Mouse (Mus musculus) stomach, postnatal 0 days (tissue): ENCODE measurements at regions not wholly inside any gene's neighbourhood (a gene's known extent, or its start where the extent isn't known, plus 50 kb on each side); places are given as distances from the start of the nearest gene placed in this dataset.

Experiments
- ATAC-seq: fragments of 200-750 bp; cut with Nextera tagmentation; 2 replicates; pipeline ENCODE4 v1.8.0; 2017; ENCODE audit not compliant: low FRiP score, low TSS enrichment
- DNase-seq: peaks from one replicate; pipeline ENCODE4 v3.0.0-alpha.2; 2016; ENCODE audit warnings: low spot score
- H3K27ac ChIP-seq: fragments of 300-500 bp; sonication (generic); replicated peaks from 2 replicates; pipeline ENCODE4 v1.5.1; 2014; ENCODE audit warnings: mild to moderate bottlenecking, control low read depth
- H3K27me3 ChIP-seq: fragments of 300-500 bp; sonication (generic); 2 replicates; pipeline ENCODE4 v1.6.1; 2014; ENCODE audit warnings: low read length; ENCODE audit not compliant: control insufficient read depth, insufficient read depth
- H3K36me3 ChIP-seq: fragments of 300-500 bp; sonication (generic); 2 replicates; pipeline ENCODE4 v1.6.1; 2014; ENCODE audit warnings: low read length, mixed read lengths; ENCODE audit not compliant: control insufficient read depth, insufficient read depth
- H3K4me1 ChIP-seq: fragments of 300-500 bp; sonication (generic); replicated peaks from 2 replicates; pipeline ENCODE4 v1.6.1; 2014; ENCODE audit warnings: antibody characterized with exemption; ENCODE audit not compliant: control insufficient read depth, insufficient read depth
- H3K4me2 ChIP-seq: fragments of 300-500 bp; sonication (generic); replicated peaks from 2 replicates; pipeline ENCODE4 v1.6.1; 2014; ENCODE audit warnings: low read depth, mild to moderate bottlenecking, control low read depth, moderate library complexity
- H3K4me3 ChIP-seq: fragments of 300-500 bp; sonication (generic); 2 replicates; pipeline ENCODE4 v1.5.1; 2014; ENCODE audit warnings: low read depth, low read length, control low read depth
- H3K9ac ChIP-seq: fragments of 300-500 bp; sonication (generic); 2 replicates; pipeline ENCODE4 v1.6.1; 2014; ENCODE audit warnings: mild to moderate bottlenecking, low read length, control low read depth, mixed read lengths
- H3K9me3 ChIP-seq: fragments of 300-500 bp; sonication (generic); 2 replicates; pipeline ENCODE4 v1.6.1; 2016; ENCODE audit warnings: low read length; ENCODE audit not compliant: control insufficient read depth
- CTCF ChIP-seq: IDR thresholded peaks from 2 replicates; pipeline ENCODE4 v1.5.1; 2016; ENCODE audit warnings: antibody characterized with exemption, low read depth, mild to moderate bottlenecking, moderate library complexity
- EP300 ChIP-seq: optimal IDR thresholded peaks from 2 replicates; pipeline ENCODE3; 2016; ENCODE audit warnings: antibody characterized with exemption
- WGBS: fragments of 180-500 bp; shearing (Covaris S2); extraction: QIAGEN DNeasy Blood & Tissue Kit; methylation state at CpG from one replicate; pipeline ENCODE4 v1.1.7; 2014; 5-methylcytosine and 5-hydroxymethylcytosine counted together

DNA sequence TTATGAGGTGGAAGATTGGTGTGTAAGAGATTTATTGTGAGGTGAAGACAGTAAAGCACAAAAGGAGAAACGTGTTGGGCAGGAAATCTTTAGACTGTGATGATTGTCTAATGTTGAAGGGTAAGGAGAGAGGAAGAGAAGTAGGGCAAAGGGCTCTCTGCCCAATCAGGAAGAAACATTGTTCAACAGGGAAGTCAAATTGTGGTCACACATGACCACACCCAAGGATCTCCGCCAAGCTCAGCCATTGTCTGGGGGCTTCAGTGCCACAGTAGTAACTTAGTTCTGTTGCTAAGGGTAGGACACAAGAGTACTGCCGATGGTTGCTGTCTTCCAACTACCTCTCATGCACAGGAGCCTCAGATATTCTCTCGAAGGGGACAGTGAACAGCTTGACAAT, 127.0 kb upstream of the Cdc42ep3 start:
- ATAC-seq, result no peak
- WGBS, result 74% methylated on average over 4 of the region's 4 CpGs
- no peak overlapping the region for H3K27ac ChIP-seq
- TF ChIP-seq CTCF, result no peak
- no peak for TF ChIP-seq EP300
- H3K36me3 ChIP-seq, result no peaks in the 10 kb centered on the region
- H3K9me3 ChIP-seq, result no peaks in the 10 kb centered on the region
- no peak overlapping the region for H3K4me3 ChIP-seq
- H3K4me2 ChIP-seq, result no peak overlapping the region
- H3K27me3 ChIP-seq, result no peaks in the 10 kb centered on the region
- no peak for DNase-seq
- H3K9ac ChIP-seq, result no peak overlapping the region
- no peaks in the 10 kb centered on the region for H3K4me1 ChIP-seq

DNA sequence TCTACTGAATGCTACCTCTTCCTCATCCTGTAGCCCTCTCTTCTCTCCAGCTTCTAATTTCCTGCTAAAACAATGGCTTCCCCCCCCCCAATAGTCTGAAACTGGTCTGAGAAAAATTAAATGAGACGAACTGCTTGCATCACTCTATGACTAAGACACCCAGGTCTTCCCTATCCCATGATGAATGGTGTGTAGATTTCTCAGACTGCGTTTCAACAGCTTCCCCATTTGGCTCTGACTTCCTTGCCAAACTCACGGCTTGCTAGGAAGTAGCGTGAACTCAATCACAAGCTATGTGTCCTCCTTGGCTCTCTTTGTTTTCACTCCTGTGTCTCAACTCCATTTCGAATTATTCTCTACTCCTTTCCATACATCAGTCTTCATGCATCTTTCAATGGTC, 126.4 kb upstream of the Rmdn2 start:
- Histone ChIP-seq H3K9ac (no peak overlapping the region), H3K4me3 (no peak overlapping the region), H3K4me2 (no peak overlapping the region), H3K4me1 (no peaks in the 10 kb centered on the region), H3K36me3 (no peaks in the 10 kb centered on the region), H3K27me3 (no peaks in the 10 kb centered on the region), H3K9me3 (no peaks in the 10 kb centered on the region), H3K27ac (no peak overlapping the region)
- DNase-seq, result no peak
- WGBS, result 70% methylated on average over 5 of the region's 5 CpGs
- ATAC-seq, result no peak
- TF ChIP-seq CTCF (no peak), EP300 (no peak)

DNA sequence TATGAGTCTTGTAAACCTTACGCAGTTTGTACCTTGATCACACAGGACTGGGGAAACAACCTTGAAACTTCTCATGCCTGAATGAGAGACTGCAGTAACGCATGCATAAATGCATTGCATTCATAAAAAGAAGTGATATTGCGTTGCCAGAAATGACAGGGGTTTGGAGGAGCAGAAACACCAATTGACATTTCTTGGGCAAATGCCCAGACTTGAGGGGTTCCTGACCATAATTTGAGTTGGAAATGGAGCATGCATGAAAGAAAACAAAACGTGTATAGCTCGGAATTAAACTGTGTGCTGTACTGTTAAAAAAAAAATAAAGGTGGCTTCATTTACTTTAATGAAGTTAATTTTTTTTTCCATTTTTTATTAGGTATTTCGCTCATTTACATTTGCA, 122.4 kb upstream of the Rmdn2 start:
- DNase-seq (no peak), ATAC-seq (no peak)
- Histone ChIP-seq H3K36me3 (no peaks in the 10 kb centered on the region), H3K27me3 (no peaks in the 10 kb centered on the region), H3K27ac (no peak overlapping the region), H3K4me2 (no peak overlapping the region), H3K9ac (no peak overlapping the region), H3K9me3 (no peaks in the 10 kb centered on the region), H3K4me3 (no peak overlapping the region), H3K4me1 (no peaks in the 10 kb centered on the region)
- TF ChIP-seq CTCF, result no peak
- TF ChIP-seq EP300, result no peak
- WGBS, result 77% methylated on average over 6 of the region's 6 CpGs

DNA sequence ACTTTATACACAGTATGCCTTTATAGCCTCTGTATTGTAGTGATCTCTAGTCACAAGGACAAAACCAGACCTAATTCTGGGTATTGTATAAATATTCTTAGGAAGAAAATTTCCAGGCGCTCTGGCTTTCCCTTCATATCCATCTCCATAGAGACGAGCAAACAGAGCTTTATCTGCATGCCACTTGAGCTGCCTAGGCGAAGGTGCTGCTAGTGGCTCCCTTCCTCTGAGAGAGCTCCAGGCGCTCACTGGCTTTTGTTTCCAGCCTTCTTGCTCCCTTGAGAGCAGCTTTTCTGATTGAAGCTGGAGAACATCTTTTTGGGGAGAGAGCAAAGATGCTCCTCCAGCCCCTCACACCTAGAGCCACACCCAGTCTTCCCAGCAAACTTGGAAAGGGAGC, 114.0 kb upstream of the Rmdn2 start:
- Histone ChIP-seq H3K9ac (no peak overlapping the region), H3K4me3 (no peak overlapping the region), H3K4me2 (no peak overlapping the region), H3K27ac (no peak overlapping the region), H3K27me3 (no peaks in the 10 kb centered on the region), H3K4me1 (no peaks in the 10 kb centered on the region), H3K36me3 (no peaks in the 10 kb centered on the region), H3K9me3 (no peaks in the 10 kb centered on the region)
- peak; percentile 18; the same call in 1 of the 2 replicates for ATAC-seq
- no peak for DNase-seq
- TF ChIP-seq EP300 (no peak), CTCF (no peak)
- WGBS, result 48% methylated on average over 4 of the region's 4 CpGs

DNA sequence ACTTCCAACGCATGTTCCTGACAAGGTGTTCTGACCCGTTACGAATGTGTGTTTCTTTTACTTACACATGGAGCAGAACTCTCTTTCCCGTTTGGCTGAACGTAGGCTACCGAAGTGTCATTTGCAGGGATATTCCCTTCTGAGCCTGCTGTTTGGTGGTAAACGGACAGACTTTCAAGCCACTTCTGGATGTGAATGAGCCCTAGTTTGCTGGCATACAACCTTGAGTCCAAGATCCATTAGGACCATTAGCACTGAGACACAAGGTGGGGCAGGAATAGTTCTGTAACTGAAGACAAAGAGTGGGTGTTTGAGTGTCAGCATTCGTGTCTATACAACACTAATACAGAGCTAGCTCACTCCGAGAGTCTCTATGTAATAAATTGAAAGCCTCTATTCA, 113.3 kb upstream of the Rmdn2 start:
- Histone ChIP-seq H3K4me3 (no peak overlapping the region), H3K9ac (no peak overlapping the region), H3K27me3 (no peaks in the 10 kb centered on the region), H3K36me3 (no peaks in the 10 kb centered on the region), H3K27ac (no peak overlapping the region), H3K9me3 (no peaks in the 10 kb centered on the region), H3K4me2 (no peak overlapping the region), H3K4me1 (no peaks in the 10 kb centered on the region)
- ATAC-seq (no peak), DNase-seq (no peak)
- TF ChIP-seq EP300 (no peak), CTCF (no peak)
- WGBS, result 84% methylated on average over 9 of the region's 9 CpGs

DNA sequence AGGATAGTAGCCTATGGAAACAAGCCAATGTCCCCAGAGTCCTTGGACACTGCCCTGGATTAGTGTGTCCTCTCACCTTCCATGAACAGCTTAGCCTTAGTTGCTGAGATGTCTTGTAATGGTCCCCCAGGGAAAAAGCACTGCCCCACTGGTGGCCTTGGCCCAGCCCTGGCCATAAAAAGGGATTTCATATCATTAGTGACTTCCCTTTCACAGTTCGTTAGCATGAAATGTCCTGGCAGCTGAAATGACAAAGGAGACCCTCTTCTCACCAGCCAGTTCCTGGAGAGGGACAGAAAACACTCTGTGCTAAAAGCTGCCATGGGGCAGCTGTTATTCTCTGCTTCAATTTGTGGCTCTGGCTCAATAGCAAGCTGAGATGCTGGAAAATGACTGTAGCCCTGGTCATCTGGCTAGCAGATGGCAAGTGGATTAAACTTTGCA, 110.6 kb upstream of the Rmdn2 start:
- Histone ChIP-seq H3K27me3 (no peaks in the 10 kb centered on the region), H3K4me1 (no peaks in the 10 kb centered on the region), H3K9me3 (no peaks in the 10 kb centered on the region), H3K4me2 (no peak overlapping the region), H3K9ac (no peak overlapping the region), H3K36me3 (no peaks in the 10 kb centered on the region), H3K27ac (no peak overlapping the region), H3K4me3 (no peak overlapping the region)
- WGBS, result 80% methylated on average over 1 of the region's 1 CpGs
- no peak for ATAC-seq
- TF ChIP-seq CTCF, result no peak
- no peak for TF ChIP-seq EP300
- no peak for DNase-seq
